Comparison of ENCODE assay signal across 7 mouse cellular contexts in the genomic region with DNA sequence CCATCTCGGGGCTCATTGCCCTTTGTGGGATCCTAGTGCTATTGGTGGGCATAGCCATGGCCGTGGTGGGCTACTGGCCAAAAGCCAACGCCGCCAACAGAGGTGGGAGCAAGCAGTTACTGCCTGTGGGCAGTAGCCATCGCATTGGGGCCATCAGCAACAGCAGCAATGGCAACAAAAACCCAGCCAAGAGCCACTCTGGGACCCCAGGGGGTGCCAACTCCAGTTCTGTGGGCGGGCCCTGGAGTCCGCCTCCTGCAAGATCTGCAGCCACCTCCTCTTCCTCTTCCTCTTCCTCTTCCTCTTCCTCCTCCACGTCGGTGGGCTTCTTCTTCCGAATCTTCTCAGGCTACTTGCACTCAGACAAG. TPM values are rescaled to one million over a fixed set of nuclear protein-coding genes. Genes with fewer than 3 reads are reported as not detected.
DNase-seq lines count a peak whose midpoint lies in the region; ATAC-seq lines count a peak whose summit lies in the region.

No protein-coding gene starts in this region.

- 17% methylated on average over 10 of the region's 10 CpGs for WGBS in embryonic facial prominence, embryonic 15.5 days
- 14% methylated on average over 10 of the region's 10 CpGs for WGBS in hindbrain, embryonic 12.5 days

- intact Hi-C loops in left cerebral cortex, postnatal 25 days (cut with DNase I), result loop anchor here (2.0 kb wide), 2 partner anchors 82 to 198 kb away; no protein-coding TSS in a partner anchor

- H3K36me3 ChIP-seq in embryonic facial prominence, embryonic 15.5 days, result no peaks in the 10 kb centered on the region
- no peaks in the 10 kb centered on the region for H3K36me3 ChIP-seq in hindbrain, embryonic 12.5 days

- peaks cover 40% of the 10 kb centered on the region for H3K4me1 ChIP-seq in embryonic facial prominence, embryonic 15.5 days
- peaks cover 24% of the 10 kb centered on the region for H3K4me1 ChIP-seq in hindbrain, embryonic 12.5 days

- ATAC-seq in embryonic facial prominence, embryonic 15.5 days (ENCODE audit: insufficient number of reproducible peaks, low FRiP score, low TSS enrichment, low read depth), result no peak
- no peak for ATAC-seq in hindbrain, embryonic 12.5 days (ENCODE audit: low FRiP score)

- H3K9me3 ChIP-seq in embryonic facial prominence, embryonic 15.5 days (replicated peaks), result no peaks in the 10 kb centered on the region
- no peaks in the 10 kb centered on the region for H3K9me3 ChIP-seq in hindbrain, embryonic 12.5 days (replicated peaks)

- peak; percentile 5 to 6 for DNase-seq in kidney, postnatal 4 days
- no peak for DNase-seq in kidney, adult 11 months
- peak; percentile 31 for DNase-seq in neural tube, embryonic 10.5 days (ENCODE audit: extremely low spot score, low spot score)
- no peak for DNase-seq in T-cell, adult 2 months (ENCODE audit: low spot score)
- DNase-seq in left cerebral cortex, postnatal 25 days (ENCODE audit: low spot score in 2 of 2), result no peak

- peaks cover 50% of the 10 kb centered on the region for H3K27me3 ChIP-seq in embryonic facial prominence, embryonic 15.5 days
- peaks cover 52% of the 10 kb centered on the region for H3K27me3 ChIP-seq in hindbrain, embryonic 12.5 days

- H3K4me2 ChIP-seq in embryonic facial prominence, embryonic 15.5 days (replicated peaks), result peak overlapping the region; percentile 99
- peak overlapping the region; percentile 95 for H3K4me2 ChIP-seq in hindbrain, embryonic 12.5 days (replicated peaks)

- H3K27ac ChIP-seq in embryonic facial prominence, embryonic 15.5 days (replicated peaks), result no peak overlapping the region
- no peak overlapping the region for H3K27ac ChIP-seq in hindbrain, embryonic 12.5 days

- peak overlapping the region; percentile 55 for H3K4me3 ChIP-seq in embryonic facial prominence, embryonic 15.5 days (replicated peaks)
- H3K4me3 ChIP-seq in hindbrain, embryonic 12.5 days, result peak overlapping the region; percentile 53

- H3K9ac ChIP-seq in embryonic facial prominence, embryonic 15.5 days, result no peak overlapping the region
- 0 out of 2 replicates have a peak overlapping the region, but pooled peaks have one; percentile 72 for H3K9ac ChIP-seq in hindbrain, embryonic 12.5 days

RNA-seq across cellular contexts. Expression of a gene that starts 14.1 kb away (rescaled TPM):
- polyA plus RNA-seq in embryonic facial prominence, embryonic 15.5 days (2015; fragmentation: Nextera tagmentation; extraction: Ambion mirVana), result 1.4 and 2.1 TPM in 2 replicates
- polyA plus RNA-seq in hindbrain, embryonic 12.5 days (2016; fragmentation: Nextera tagmentation; extraction: Ambion mirVana), result 3.5 TPM in 2 replicates
- total RNA-seq in left cerebral cortex, postnatal 25 days (2021), result 10 to 100 TPM; 19.2 to 20.5 TPM

Comparison
In these comparisons a context has a peak if more than half of its experiments do, and no peak if none do; other contexts are left out.
1. DNase-seq: peak in kidney, postnatal 4 days (2 of 2) and neural tube, embryonic 10.5 days (single experiment); none in kidney, adult 11 months (single experiment), T-cell, adult 2 months (single experiment) and left cerebral cortex, postnatal 25 days (0 of 2).